Mouse (Mus musculus) mature B cell (primary cell): ENCODE measurements around the gene Ammecr1.

ENCODE experiments used
- in situ Hi-C: fragments of 300-500 bp; cut with MboI; formaldehyde crosslinking; loops from 2 replicates; pipeline ENCODE4 v1.14.3; 2019

Gene Ammecr1

DNA sequence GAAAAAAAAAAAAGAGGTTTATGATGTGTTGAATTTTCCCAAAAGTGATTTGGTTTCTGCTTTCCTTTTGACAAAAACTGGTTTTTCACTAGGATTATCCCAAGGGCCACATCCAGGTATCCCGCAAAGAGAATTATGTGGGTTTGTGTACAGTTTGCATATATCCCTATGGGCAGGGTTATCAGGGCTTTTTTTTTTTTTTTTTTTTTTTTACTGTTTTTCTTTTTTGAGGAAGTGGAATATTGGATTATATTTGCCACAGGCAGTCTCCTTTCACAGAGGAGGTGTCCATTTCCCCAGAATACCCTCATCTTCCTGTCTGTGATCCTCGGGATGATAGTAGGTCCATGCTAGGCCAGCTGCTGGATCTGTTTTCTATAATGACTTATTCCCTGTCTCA, 137.3 kb downstream of the Ammecr1 start:
- in situ Hi-C loops, result no loop called here

DNA sequence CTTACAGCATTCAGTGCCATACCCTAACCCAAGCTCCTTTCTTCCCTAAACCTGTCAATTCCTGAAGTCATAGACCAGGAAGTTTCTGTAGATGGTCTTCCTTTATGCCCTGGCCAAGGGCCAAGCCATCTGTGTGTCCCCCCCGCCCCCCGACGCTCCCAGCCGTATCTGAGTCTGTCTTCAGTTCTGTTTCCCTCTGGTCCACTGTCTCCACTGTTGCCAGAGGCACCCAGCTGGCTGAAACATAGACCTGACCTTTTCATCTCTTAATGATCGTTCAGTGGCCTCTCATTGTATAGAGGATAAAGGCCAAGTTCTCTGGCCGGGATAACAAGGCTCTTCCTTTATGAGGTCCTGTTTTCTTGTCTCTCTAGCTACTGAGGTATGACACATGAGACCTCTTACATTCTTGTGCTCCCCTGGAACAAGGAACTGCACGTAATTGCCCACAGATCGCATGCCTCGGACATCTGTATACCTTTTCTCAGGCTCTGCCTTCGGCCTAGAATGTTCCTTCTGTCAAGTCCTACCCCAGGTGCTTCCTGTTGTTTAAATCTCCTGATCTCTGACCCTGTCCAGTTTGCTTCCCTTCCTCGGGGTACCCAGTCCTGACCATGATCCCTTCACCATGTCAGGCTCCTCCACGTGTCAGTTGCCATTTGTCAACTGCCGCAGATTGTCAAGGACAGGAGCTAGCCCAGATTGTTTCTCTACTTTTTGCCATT, 138.2 kb downstream of the Ammecr1 start:
- in situ Hi-C loops, result no loop called here

DNA sequence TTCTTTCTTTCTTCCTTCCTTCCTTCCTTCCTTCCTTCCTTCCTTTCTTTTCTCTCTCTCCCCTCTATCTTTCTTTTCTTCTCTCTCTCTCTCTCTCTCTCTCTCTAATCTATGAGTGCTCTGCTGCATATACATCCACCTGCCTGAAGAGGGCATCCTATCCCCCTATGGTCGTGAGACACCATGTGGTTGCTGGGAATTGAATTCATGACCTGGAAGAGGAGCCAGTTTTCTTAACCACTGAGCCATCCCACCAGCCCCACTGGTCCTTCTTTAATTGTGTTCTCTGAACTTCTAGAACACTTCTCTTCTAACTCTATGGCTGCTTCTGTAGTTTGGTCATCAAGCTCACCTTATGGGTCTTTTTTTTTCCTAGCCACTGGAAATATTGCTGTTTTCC, 138.9 kb downstream of the Ammecr1 start:
- in situ Hi-C loops, result no loop called here

DNA sequence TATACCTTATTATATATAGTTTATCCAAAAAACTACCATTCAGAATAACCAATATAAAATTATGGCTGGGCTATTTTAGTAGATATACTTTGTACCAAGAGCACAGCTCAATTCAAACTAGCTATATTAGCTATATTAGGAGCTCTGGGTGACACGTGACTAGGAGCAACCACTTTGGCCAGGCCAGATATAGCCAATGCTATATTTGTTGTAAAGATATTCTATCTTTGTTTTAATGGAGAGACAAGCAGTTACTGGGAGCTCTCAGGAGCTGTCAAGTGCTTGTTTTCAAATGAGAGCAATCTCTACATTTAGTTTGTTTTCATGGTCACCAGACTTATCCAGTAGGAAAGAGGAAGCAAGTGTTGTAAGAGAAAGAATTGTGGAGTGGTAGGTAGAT, 141.2 kb downstream of the Ammecr1 start:
- in situ Hi-C loops, result no loop called here

DNA sequence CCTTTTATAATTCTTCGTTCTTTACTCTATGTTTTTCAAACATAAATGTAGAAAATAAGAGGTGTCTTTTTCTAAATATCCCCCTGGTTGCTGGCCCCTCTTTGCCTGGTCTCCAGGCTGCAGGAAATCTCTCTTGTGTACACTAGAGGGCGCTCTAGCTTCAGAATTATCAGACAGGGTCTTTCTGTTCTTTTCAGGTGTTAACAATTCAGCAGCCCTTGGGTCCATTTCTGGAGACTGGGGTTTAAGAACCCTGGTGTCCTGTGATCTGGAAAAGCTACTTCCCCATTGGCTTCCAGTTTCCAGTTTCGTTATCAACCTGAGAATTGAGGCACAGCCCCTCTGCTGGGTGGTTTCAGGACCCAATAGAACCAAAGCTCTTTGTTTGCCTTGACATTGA, 144.7 kb downstream of the Ammecr1 start:
- in situ Hi-C loops, result loop anchor here (5.0 to 25.0 kb wide), 2 partner anchors 235 to 615 kb away; no protein-coding TSS in a partner anchor

DNA sequence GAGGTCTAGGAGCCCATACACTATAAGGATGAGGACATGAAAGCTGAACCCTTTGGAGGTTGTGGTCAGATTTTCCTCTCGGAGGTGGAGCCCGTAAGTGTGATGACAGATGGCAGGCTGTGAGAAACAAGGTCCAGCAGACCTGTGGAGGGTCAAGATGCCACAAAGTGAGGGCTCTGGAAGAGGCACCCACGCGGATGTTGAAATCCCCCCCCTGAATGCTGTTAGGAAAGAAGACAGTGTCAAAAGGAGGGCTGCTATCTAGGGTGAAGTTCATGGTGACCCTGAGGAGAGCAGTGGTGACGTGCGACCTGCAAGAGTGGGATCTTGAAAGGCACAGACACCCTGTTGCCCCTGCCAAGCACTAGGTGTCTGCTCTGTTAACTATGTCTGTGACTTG, 145.3 kb downstream of the Ammecr1 start:
- in situ Hi-C loops, result loop anchor here (5.0 to 25.0 kb wide), 2 partner anchors 236 to 616 kb away; no protein-coding TSS in a partner anchor

DNA sequence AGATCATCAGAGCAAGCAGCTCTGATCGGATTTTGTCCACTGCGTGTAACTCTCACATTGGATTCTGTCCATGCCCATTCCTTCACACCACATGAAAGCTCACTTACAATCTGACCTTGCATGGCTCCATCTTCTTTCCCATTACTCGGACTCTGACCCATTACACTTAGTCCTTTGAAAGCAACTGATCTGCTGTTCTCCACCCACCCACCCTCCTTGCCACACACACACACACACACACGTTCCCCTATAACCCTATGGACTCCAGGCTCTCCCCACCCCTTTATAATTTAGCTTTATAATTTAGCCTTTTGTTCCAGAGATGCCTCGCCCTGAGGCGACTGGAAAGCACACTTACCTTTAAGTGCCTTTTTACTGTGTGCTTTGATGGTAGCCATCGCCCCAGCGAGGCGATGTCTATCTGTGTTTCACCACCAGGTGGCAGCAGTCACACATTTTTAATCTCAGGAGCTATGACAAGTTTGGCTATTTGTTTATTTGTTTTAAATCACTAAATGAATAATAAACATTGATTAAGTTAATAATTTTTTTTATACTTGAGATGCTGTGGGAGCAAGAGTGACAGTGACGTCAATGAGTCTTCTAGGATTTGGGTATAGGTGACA, 148.4 kb downstream of the Ammecr1 start:
- in situ Hi-C loops, result loop anchor here (25.0 kb wide), 1 partner anchor 619 kb away; no protein-coding TSS in a partner anchor

DNA sequence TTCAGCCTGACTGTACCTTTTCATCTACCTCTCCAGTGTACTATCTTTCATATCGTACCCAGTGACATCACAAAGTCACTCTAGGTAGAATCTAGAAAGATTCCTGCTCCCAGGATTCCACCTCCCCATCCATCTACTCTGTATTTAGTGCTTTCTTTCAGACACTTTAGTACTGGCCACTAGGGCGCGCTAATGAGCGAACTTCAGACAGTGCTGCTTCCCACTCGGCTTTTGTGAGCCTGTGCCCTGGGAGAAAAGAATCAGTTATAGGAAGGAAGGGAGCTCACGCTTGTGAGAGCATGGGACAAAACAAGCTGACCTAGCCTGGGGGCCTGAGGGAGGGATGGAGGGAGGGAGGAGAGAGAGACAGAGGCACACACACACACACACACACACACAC, 153.4 kb downstream of the Ammecr1 start:
- in situ Hi-C loops, result loop anchor here (25.0 kb wide), 1 partner anchor 624 kb away; no protein-coding TSS in a partner anchor

DNA sequence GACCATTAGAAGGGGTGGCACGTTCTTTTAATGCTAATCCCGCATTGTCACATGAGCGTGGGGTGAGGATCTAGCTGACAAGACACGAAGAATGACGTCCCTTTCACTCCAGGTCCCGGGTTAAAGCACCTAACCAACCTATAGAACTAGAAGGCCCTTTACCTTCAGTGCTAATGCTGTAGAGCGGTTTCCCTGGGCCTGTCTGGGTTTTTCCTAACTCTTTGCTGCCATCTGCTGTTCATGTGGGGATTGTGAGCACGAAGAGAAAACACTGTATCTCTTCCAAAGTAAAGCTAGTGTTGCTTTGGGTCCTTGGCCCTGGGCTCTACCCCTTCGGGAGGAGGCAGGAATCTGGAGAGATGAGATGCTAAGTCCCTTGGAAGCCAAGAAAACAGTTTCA, 158.1 kb downstream of the Ammecr1 start:
- in situ Hi-C loops, result loop anchor here (25.0 kb wide), 1 partner anchor 629 kb away; no protein-coding TSS in a partner anchor

DNA sequence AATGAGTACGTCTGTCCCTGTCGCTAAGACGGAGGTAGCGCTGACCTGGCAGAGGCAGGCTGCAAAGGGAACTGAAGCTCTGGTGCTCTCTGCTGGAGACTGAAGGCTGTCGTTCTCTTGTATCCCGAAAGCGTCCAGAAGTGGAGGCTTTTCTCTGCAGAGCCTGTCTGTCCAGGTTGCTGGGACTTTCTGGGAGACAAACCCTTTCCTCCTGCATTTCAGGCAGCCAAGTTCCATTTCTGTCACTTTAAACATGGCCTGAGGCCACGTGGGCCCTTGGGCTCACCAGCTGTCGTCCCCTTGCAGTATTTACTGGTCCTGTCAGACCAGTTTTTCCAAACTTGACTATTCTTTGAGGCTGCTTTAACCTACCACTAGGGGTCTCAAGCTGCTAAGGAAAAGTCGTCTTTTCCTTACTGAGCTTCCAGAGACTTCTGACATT, 159.9 kb downstream of the Ammecr1 start:
- in situ Hi-C loops, result loop anchor here (25.0 kb wide), 1 partner anchor 631 kb away; no protein-coding TSS in a partner anchor

DNA sequence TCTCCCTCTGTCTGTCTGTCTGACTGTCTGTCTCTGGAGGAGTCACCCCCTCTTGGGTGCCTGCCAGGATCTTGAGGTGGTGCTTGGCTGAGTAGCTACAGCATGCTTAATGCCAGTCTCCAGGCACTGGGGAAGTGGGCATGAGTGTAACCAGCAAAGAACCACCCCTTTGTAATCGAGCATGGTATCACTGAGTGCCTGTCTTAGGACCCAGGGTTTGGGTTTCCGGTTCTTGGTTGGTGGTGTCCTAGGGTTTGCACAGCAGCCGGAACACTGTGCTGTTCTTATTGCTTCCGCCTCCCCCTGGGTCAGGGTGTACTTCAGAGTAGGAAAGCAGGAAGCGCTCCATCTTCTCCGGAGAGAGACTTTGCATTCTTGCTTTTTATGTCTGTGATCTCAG, 160.4 kb downstream of the Ammecr1 start:
- in situ Hi-C loops, result loop anchor here (25.0 kb wide), 1 partner anchor 631 kb away; no protein-coding TSS in a partner anchor

DNA sequence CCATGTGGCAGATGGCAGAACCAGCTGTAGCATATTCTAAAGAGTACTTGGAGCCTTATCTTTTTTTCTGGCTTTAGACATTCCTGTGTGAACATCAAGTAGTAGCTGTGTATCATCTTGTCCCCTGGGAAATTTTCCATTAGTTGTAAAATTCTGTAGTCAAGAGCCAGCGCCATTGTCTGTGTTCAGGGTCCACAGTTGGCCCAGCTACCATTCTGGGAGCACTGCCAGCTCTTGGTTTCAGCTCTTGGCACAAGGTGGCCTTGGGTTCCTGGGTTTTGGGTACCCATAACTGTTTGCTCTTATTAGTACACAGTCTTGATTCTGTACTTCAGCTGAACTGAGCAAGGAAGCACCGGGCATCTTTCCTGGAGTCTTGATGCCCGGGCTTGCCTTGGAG, 161.9 kb downstream of the Ammecr1 start:
- in situ Hi-C loops, result loop anchor here (25.0 kb wide), 1 partner anchor 633 kb away; no protein-coding TSS in a partner anchor
